18 mouse cellular contexts compared by ENCODE assay signal in the genomic region with DNA sequence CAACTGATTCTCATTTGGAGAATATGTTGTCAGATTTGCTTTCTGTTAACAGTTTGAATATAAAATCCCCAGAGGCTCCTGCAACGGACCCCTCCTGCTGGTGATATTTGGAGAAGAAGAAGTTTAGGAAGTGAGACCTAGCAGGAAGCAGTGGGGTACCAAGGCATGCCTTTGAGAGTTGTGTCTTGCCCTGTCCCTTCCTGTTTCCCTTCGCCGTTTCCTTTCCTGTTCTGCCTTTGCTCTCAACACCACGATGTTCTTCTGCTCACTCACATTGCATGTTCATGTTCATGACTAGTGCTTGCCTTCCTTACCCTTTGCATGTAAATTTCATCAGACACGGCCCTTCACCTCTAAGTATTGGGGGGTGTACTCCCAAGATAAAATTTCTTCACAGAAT.
"Had no signal": no experiment of that assay in that cellular context is flagged by ENCODE, and none has a peak within 500 bp of the region (broad histone marks: within the 10 kb centered on the region; RNA-seq: fewer than 3 reads in every experiment).

No protein-coding gene starts in this region.

- H3K9me3 ChIP-seq: kidney, embryonic 15.5 days; limb, embryonic 15.5 days; liver, embryonic 12.5 days; midbrain, embryonic 15.5 days; neural tube, embryonic 13.5 days; stomach, embryonic 15.5 days had no signal

- H3K27me3 ChIP-seq: limb, embryonic 15.5 days; liver, embryonic 12.5 days; megakaryocyte, embryonic 14.5 days; midbrain, embryonic 15.5 days; neural tube, embryonic 13.5 days; stomach, embryonic 15.5 days had no signal

- ATAC-seq: liver, embryonic 12.5 days; midbrain, embryonic 15.5 days had no signal

- H3K4me2 ChIP-seq: kidney, embryonic 15.5 days; limb, embryonic 15.5 days; liver, embryonic 12.5 days; lung, embryonic 14.5 days; midbrain, embryonic 11.5 days; midbrain, embryonic 15.5 days; neural tube, embryonic 13.5 days; stomach, embryonic 15.5 days had no signal

- DNase-seq: kidney, adult 2 months; kidney, postnatal 25 days; layer of hippocampus, adult 9-11 months; lung, embryonic 14.5 days; lung, postnatal 10 days; lung, postnatal 4 days; retina, postnatal 1 day; right cerebral cortex, postnatal 4 days; thymus, adult 2 months; thymus, postnatal 4 days had no signal

- H3K36me3 ChIP-seq: kidney, embryonic 15.5 days; limb, embryonic 15.5 days; liver, embryonic 12.5 days; midbrain, embryonic 15.5 days; neural tube, embryonic 13.5 days; stomach, embryonic 15.5 days had no signal

- H3K4me3 ChIP-seq: kidney, embryonic 15.5 days; limb, embryonic 15.5 days; liver, embryonic 12.5 days; megakaryocyte, embryonic 14.5 days; midbrain, embryonic 15.5 days; neural tube, embryonic 13.5 days; stomach, embryonic 15.5 days had no signal

- H3K9ac ChIP-seq: kidney, embryonic 15.5 days; limb, embryonic 15.5 days; liver, embryonic 12.5 days; lung, embryonic 14.5 days; midbrain, embryonic 15.5 days; neural tube, embryonic 13.5 days; stomach, embryonic 15.5 days had no signal

- H3K27ac ChIP-seq: kidney, embryonic 15.5 days; limb, embryonic 15.5 days; liver, embryonic 12.5 days; midbrain, embryonic 15.5 days; neural tube, embryonic 13.5 days; stomach, embryonic 15.5 days had no signal

- H3K4me1 ChIP-seq: kidney, embryonic 15.5 days; liver, embryonic 12.5 days; midbrain, embryonic 15.5 days; stomach, embryonic 15.5 days had no signal
